Mouse (Mus musculus): ENCODE data around the gene Arhgap32.

Arhgap32 gene

DNA sequence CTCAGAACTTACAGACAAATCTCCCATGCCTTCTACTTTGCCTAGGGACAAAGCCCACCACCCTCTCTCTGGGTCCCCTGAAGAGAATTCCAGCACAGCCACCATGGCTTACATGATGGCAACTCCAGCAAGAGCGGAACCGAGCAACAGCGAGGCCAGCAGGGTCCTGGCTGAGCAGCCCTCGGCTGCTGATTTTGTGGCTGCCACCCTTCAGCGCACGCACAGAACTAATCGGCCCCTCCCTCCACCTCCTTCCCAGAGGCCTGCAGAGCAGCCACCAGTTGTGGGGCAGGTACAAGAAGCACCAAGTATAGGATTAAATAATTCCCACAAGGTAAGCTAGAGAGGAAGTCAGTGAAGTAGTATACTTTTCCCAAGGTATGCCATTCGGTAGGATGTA lies 141.4 kb downstream of the Arhgap32 start:
- no peak for DNase-seq (ENCODE audit: low read depth)

DNA sequence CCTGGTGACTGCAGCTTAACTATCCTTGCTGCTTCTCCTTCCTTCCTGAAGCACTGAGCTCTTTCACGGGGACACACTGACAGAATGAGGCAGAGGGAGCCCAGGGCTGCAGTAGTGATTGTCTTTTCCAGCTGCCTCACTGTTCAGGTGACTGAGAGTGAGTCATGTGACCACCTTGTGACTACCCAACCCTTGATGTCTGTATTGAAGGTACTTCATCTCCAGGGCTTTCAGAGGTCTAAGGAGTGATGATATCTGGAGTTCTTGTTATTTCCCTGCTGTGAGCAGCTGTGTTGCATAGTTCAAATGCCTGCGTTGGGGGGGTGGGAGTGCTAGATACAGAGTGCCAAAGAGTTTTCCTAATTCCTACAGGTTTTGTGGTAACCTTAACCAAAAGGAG lies 141.9 kb downstream of the Arhgap32 start:
- DNase-seq (ENCODE audit: low read depth) = no peak

DNA sequence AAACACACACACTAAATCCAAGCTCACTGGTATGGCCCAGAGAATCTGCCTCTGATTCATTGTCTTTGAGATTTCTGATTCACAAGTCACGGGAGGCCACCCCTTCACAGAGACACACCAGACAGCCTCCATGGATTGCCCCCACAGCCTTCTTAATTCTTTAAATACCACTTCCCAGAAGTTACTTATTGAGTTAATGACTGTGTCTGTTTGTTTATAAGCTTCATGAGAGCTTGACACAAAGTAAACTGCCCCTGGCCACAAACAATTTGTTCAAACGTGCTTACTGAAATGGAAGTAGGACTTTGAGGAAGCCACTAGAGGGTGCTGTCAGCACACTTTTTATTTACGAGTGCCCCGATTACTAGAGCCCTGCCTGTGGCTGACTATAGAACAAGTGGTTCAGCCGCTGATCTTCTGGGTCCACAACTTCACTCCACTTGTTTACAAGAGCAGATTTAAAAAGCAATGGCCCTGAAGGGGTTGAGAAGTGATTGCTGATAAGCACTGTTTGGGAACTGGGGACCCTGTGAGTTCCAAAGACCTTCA lies 156.0 kb downstream of the Arhgap32 start:
- DNase-seq (ENCODE audit: low read depth) = peak; percentile 78

DNA sequence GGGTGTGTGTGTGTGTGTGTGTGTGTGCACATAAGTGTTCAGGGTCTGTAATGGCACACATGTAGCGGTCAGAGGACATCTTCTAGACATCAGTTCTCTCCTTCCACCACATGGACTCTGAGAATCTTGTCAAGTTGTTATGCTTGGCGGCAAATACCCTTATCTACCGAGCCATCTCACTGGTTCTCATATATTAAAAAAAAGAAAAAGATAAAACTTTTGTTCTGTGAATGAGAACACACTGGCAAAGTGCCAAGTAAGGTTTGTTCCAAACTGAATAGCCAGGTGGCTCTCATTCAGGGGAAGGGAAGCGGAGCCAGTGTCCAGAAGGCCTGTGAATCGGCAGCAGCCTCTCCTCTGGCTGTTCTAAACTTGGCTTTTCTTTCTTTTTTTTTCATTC lies 162.1 kb downstream of the Arhgap32 start:
- DNase-seq (ENCODE audit: low read depth) = no peak

DNA sequence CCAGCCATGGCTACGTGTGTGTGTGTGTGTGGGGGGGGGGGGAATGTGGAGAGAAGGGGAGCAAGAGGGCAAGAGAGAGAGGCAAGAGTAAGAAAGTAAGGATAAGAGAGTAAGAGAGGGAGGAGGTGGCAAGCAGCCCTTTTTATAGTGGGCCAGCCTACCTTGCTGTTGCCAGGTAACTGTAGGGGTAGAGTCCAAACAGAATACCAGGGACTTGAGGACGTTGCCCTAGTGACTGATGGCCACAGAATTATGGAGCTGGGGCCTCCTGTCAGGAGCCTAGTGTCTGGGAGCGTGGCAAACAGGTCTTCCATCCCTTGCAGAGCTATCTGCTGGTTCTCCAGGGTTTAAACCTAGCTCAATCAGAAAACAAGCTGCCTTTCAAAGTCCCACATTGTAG lies 163.9 kb downstream of the Arhgap32 start:
- no peak for DNase-seq (ENCODE audit: low read depth)

DNA sequence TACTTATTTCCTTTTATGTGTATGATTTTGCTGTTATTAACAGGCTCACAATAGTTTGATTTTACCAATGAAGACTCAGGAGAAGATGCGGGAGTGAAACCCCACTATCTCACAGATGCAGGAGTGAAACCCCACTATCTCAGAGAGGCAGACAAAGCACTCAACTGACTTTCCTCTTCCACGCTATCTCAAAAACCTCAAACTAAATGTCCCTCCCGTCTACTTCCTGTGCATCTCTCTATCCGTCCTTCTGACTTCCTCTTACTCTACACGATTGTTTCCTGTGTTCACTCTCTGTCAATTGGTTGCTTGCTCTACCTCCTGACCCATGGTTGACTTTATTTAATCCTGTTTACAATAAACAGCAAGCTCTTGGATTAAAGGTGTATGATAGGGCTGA lies 164.5 kb downstream of the Arhgap32 start:
- peak; percentile 3 for DNase-seq (ENCODE audit: low read depth)

DNA sequence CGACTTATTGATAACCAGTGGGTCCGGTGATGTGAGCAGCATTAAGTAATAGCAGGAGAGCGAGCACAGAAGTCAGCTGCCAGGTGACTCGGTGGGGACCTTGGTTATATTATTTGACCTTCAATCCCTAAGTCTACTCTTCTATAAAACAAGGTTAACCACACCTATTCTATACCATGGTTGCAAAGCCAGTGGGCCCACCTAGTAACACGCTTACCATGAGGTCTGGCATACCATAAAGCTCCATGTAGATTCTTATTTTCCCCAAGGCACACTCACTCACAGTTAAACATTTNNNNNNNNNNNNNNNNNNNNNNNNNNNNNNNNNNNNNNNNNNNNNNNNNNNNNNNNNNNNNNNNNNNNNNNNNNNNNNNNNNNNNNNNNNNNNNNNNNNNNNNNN lies 167.7 kb downstream of the Arhgap32 start:
- DNase-seq (ENCODE audit: low read depth) = no peak

DNA sequence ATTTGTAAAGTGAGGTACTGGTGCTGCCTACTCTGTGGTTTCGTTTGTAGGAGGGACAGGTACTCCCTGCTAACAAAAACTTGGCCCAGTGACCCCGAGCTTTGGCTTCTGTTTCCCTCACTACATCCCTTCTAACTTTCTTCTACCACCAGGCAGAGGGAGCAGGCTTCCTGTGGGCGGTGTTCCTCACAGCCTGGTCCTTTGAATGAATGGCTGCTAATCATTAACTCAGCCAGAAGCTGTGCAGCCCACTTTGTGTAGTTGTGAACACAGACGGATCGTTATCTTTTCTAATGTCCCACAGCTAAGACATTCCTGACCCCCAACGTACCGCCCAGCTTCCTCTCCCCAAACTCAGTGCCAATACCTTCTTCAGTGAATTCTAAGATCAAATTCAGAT lies 175.7 kb downstream of the Arhgap32 start:
- DNase-seq (ENCODE audit: low read depth) = no peak

DNA sequence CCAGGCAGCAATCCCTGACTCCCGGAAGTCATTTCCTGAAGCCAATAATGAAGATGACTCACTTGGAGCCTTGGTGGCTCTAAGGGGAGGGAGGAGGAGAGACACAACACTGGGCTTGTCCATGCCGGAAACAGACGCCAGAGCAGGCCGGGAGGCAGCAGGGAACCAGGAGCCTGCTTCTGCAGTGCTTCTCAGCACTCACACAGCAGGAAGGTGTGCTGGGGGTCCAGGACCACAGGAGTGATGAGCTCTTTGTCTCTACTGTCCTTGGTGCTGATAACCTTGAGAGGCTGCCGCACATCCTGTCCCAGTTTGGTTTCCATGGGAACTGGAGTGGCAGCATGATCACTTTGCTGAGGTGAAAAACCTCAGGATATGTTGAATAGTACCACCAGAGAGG lies 176.8 kb downstream of the Arhgap32 start:
- no peak for DNase-seq (ENCODE audit: low read depth)

DNA sequence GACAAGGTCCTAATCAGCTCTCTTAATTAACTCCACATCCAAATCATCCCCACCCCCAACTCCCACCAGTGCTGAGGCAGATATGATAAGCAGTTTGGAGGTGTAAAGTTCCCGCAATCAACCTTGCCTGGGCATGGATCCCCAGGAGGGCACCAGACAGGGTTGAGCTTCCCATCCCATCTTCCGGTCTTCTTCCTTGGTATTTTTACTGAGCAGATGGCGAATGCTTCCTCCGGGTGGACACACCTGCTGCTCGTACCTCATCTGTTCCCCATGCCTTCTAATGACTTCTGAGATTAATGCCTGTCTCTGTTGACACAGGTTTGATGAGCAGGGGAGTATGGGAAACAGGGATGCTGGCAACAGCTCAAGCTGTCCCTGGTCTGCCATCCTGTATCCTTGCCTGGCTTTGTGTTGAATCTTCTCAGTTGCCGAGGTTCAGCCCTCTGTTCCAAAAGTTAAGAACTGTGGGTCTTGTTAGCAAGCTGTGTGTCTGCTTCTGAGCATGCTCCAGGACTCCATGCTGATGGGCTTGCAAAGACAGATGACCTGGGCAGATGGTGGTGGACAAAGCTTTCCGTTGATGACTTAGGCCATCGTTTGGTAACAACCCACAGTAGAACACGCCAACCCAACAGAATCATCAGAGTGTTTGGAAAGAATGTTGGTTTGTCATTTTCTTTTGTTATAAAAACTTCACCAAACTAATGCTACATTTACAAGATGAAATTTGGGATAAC lies 179.3 kb downstream of the Arhgap32 start:
- no peak for DNase-seq (ENCODE audit: low read depth)

DNA sequence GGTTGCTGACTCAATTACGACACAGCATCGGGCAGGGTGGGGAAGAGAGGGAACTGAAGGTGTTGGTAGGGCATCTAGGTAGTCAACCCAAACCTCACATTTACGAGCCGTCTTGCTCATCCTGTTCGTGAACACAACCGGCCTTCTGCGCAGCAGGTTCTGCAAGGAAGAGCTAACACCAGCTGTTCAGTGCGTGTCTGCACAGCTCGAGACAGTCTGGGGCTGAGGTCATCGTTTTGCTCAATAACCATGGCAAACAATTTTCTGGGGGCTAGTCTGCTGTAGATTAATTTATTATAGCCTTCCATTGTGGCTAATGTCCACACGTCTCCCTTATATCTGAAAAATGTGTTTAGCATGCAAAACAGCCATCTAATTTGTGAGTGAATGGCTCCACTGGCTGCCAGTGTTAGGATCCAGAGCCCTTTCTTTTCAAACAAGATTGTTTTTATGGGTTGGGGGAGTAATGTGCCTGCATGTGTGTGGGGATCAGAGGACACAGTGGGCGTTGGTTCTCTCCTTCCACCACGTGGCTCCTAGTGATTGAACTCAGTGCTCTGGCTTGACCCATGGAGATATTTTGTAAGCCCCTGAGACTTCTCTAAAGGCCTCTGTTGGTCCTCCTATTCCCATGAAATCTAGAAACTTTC lies 186.7 kb downstream of the Arhgap32 start:
- no peak for DNase-seq (ENCODE audit: low read depth)

DNA sequence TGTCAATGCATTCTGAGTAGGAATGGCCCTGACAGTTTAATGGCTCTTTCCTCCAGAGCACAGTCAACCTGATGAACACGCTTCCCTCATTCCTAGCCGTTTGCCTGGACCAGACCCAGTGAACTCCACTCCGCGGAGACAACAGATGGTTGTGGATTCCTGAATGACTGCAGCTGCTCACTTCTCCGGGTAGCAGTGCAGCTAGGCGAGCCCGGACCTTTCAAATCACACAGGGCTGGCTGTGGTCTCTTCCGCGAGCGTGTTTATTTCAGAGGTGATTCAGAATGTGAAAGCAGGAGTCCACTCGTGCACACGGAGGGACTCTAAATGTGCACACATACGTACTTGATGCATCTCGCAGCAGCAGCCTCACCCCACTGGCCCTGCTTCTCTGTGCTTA lies 195.8 kb downstream of the Arhgap32 start:
- DNase-seq (ENCODE audit: low read depth) = no peak

DNA sequence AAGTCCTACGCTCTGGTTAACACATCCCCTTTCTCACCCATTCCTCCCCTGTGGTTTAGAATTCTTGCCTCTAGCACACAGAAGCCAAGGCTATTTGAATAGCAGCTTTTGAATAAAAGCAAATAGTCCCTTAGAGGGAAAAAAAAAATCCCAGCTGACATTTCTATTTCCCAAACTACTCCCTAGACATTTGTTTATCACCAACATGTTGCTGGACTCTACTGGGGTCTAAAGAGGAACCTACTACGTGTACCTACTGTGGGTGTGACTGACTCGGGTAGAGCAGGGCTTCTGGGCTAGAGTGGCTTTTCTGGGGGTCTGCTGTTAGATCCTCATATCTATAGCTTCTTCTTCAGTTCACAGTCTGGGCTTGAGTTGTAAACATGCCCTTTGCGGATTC lies 196.3 kb downstream of the Arhgap32 start:
- DNase-seq (ENCODE audit: low read depth) = no peak

DNA sequence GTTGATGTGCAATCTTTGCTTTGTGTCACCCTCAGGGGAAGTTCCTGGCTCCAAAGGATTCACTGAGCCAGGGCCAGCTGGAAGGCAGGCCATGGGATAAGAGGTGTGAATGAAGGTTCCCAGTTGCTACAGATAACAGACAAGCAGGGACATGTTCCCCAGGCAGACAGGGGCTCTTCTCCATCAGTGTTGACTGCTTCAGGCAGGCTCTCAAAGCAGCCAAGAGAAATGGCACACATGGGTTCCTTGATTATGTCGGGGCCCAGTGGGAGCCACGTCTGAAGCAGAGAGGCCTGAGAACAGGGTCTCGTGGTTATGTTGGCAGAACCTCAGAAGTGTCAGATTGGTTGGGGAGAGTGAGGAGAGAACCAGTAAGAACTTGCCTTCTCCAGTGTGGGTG lies 198.1 kb downstream of the Arhgap32 start:
- no peak for DNase-seq (ENCODE audit: low read depth)

DNA sequence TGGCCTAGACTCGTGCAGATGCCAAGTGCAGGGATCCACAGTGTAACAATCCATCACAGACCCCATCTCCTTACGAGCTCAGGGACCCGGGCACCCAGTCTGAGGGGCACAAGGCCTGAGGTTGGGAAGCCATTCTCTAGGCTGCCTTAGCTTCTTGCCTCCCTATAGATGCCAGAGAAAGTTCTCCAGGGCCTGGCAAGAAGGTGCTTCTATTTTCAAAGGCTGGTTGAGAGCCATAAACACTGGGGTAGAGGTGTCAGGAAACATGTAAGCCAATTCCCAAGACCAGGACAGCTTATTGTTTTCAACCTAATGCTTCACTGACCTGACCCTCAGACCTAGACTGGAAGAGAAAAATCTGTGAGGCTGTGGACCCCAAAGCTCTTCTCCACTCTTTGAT lies 200.1 kb downstream of the Arhgap32 start:
- no peak for DNase-seq (ENCODE audit: low read depth)

All from induced T-regulatory cell, adult 2 months (primary cell).